Mouse (Mus musculus) 3T3-L1 (cell line): ENCODE data around the gene Atg4d.
"Not testable (repeated sequence)": the region's sequence is repeated elsewhere in the genome, so short reads cannot be mapped to it uniquely, and the experiment has no call there.

Source experiments
- DNase-seq: peaks from one replicate; pipeline ENCODE4 v3.0.0-alpha.2; 2015; ENCODE audit warnings: low read depth, low spot score

Atg4d gene

DNA sequence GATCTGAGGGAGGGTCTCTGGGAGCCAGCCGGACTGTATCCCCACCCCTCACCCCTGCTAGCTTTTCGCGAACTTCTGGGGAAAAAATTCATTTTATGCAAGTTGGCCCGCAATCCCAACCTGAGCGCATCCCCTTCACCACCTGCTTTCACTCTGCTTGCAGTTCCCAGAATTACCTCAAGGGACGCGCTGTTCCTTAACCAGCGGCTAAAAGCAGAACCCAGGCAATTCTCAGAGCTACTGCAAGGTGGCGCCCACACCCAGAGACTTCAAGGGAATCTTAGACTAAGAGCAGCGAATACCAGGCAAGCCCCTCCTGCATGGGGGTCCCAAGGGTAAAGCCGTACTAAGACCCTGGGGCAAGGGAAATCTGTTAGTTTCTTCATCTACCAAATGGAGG lies 23.8 kb upstream of the Atg4d start:
- DNase-seq: peak; percentile 73

DNA sequence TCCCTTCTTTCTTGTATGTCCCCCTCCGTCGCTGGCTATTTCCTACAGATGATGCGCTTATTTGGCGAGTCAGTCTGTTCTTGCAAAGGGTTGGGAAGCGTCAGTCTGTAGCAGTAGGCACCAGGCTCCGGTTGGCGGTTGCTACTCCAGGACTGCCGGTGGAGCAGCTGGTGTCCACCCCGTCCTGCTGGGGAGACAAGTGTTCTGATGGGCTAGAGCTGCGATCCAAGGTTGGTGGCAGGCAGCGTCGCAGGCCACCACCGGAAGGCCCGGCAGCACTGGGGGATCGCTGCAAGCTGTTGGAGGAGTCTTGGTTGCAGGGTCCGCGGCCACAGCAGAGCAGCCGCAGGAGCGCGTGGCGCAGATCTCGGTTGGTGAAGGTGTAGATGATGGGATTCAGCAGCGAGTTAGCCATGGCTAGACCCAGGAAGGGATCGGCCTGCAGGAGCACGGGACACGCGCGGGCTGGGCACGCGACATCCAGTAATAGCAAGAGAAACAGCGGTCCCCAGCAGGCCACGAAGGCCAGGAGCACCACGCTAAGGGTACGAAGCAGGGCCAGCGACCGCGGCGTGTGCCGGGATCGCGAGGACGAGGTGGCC lies 21.2 kb upstream of the Atg4d start:
- DNase-seq: no peak

- DNase-seq: no peak
Measured at GRCm38 (mm10) chr9:21244428-21245112, 20.5 kb upstream of the Atg4d start.

DNA sequence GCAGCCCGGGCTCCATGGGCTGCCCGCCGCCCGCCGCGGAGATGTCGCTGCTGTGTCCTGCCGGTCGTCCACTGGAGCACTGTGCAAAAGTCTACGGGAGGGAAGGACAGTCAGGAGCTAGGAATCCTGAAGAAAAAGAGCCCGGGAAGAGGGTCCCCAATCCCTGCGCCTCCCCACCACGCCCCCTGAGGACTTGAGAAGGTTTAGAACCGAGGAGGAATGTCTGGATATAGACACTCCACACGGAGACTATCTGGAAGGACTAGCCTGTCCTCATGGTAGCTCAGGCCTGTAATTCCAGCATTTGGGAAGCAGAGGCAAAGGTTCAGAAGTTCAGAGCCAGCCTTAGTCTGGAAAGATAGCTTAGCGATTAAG lies 20.0 kb upstream of the Atg4d start:
- DNase-seq: no peak

GRCm38 (mm10) chr9:21246342-21246741 lies 18.8 kb upstream of the Atg4d start:
- DNase-seq: no peak

GRCm38 (mm10) chr9:21248326-21248725 lies 16.8 kb upstream of the Atg4d start, which contains the start of gene S1pr5:
Gene S1pr5 (minus strand): TSS chr9:21248443.
- no peak for DNase-seq

DNA sequence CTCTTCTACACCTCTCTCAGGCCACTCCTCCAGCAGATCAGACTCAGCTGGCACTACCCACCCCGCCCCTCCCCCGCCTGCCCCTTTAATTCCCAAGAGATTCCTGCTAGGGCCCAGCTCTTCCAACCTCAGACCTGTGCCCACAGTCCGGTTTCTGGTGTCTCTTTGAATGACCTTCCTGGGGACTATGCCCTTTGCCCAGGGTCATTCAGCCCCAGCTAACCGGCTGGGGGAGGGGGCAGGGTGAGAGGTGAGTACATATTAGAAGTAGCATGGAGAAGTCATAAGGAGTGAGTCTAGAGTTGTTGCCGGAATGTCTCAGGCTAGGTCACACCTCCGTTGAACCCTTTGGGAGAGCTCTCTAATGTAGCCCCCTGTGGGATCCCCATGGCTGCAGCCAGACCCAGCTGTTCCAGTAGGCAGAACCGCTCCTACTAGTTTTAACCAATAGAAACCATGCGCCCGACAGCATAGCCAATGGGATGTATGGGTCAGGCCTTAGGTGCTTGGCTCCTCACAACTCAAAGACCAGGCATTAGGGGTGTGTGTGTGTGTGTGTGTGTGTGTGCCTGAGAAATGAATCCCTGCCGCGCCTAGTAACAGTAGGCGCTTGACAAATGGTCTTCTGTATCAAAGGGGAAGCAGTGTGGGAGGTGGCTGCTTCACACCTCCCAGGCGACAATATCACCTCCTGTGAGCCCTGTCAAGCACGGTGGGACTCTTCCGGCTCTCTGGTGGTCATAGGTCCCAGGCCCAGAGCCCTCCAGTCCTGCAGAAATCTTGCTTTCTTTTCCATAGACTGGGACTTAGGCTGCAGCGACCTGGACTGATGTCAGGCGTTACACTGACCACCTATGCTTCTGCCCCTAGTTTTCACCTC lies 15.2 kb upstream of the Atg4d start:
- no peak for DNase-seq

DNA sequence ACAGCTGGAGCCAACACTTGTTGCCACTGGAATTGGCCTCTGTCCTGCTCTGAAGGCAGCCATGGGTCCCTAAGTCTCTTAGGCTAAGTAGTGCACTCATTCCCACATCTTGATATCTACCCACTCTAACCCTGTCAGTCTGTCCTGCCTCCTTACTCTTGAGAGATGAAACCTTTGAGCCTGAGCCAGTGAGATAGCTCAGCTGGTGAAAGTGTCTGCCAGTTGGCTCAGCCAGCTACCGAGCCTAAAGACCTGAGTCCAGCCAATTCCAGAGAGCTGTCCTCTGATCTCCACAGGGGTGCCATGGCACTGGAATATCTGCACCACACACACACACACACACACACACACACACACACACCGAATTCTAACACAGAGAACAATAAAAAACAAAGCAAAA lies 14.6 kb upstream of the Atg4d start:
- DNase-seq: no peak

- no peak for DNase-seq
Measured at GRCm38 (mm10) chr9:21251116-21251735, 13.9 kb upstream of the Atg4d start.

DNA sequence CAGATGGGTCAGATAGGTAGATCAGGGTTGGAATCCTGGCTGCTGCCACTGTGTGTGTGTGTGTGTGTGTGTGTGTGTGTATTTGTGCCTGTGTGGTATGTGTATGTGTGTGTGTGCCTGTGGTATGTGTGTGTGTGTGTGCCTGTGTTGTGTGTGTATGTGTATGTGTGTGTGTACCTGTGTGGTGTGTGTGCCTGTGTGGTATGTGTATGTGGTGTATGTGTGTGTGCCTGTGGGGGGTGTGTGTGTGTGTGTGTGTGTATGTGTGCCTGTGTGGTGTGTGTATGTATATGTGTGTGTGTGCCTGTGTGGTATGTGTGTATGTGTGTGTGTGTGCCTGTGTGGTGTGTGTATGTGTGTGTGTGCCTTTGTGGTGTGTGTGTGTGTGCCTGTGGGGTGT lies 10.4 kb upstream of the Atg4d start:
- DNase-seq: no peak

GRCm38 (mm10) chr9:21256349-21256748 lies 8.7 kb upstream of the Atg4d start:
- not testable (repeated sequence) for DNase-seq

GRCm38 (mm10) chr9:21260491-21261040 lies 4.5 kb upstream of the Atg4d start:
- DNase-seq: peak; percentile 84

DNA sequence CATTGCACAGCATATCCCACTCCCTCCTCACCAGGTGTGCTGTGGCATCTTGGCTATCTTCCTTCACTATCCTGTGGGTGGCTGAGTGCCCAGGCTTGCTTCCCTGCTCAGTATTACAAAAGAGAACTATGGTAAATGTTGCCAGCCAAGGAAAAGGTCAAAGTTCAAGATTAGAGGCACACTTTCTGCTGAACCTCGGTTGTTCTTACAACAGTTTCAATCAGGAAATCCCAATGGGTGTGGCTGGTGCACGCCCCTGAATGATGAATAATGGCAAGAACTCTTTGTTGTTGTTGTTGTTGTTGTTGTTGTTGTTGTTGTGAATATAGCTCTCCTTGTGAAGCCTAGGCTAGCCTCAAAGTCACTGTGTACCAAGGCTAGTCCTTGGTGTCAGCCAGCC lies 3.3 kb upstream of the Atg4d start:
- DNase-seq: peak; percentile 26

DNA sequence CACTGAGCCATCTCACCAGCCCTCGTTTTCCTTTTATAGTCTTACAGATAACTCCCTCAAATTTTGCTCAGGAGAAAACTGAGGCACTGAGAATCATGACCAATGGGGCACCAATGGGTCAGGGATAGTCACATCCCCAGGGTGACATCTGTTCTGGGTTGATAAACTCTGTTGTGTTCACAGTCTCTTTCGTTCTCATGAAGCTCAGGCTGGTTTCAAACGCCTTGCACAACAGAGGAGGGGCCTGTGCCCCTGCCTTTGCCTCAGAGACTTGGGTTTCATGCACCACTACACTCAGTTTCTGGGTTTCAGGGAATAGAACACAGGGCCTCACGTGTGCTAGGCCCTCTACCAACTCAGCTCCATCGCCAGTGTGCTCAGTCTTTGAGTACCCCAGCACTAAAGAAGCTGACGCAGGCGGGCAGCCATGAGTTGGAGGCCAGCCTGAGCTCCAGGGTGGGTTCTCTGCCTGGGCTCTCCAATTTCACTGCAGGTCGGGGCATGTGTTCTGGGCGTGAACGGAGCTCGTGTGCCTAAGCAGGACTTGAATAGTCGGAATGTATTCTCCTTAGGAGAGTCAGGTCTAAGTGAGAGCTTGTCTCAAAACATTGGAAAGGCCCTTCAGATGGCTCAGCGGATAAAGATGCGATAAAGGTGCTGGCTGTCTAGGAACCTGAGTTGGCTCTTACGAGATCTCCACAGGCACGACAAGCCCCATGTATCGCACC lies 657 bp upstream of the Atg4d start:
- peak; percentile 10 for DNase-seq

GRCm38 (mm10) chr9:21265611-21266010 lies 518 bp downstream of the Atg4d start:
- DNase-seq: peak; percentile 13

DNA sequence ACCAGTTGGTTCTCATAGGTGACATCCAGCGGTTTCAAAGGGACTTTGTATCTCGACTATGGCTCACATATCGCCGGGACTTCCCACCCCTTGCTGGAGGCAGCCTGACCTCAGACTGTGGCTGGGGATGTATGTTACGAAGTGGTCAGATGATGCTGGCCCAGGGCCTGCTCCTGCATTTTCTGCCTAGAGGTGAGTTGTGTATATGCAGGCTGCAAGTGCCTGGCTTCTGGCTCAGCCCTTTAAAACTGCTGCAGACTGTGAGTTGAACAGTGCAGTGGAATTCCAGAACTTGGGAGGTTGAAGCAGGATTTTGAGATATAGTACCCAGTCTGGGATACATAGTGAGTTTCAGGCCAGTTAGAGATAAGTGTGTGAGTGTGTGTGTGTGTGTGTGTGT lies 1.8 kb downstream of the Atg4d start:
- peak; percentile 53 for DNase-seq

GRCm38 (mm10) chr9:21268305-21268704 lies 3.2 kb downstream of the Atg4d start:
- no peak for DNase-seq

GRCm38 (mm10) chr9:21269590-21269989 lies 4.5 kb downstream of the Atg4d start:
- DNase-seq: not testable (repeated sequence)

- no peak for DNase-seq
Measured at GRCm38 (mm10) chr9:21272391-21272790, 7.3 kb downstream of the Atg4d start.

DNA sequence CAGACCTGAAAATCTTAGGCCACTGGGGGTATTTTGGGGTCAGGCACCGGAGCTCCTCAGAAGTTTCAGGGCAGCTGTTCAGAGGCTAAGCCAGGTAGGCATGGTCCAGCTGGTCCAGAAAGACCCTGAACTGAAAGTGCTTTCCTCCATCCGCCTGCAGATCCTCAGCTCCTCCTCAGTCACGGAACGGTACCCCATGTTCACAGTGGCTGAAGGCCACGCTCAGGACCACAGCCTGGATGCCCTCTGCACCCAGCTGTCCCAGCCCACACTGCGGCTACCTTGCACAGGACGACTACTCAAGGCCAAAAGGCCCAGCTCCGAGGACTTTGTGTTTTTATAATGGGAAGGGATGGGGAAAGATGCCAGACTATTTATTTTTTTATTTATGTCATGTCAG lies 8.0 kb downstream of the Atg4d start:
- no peak for DNase-seq
